Mouse (Mus musculus) stomach, postnatal 0 days (tissue): ENCODE measurements around the gene Hrh3.
A peak's percentile ranks its signal among the peaks of the same experiment; 100 is the strongest.

Experiments
- CTCF ChIP-seq: IDR thresholded peaks from 2 replicates; pipeline ENCODE4 v1.5.1; 2016; ENCODE audit warnings: antibody characterized with exemption, low read depth, mild to moderate bottlenecking, moderate library complexity
- EP300 ChIP-seq: optimal IDR thresholded peaks from 2 replicates; pipeline ENCODE3; 2016; ENCODE audit warnings: antibody characterized with exemption

GRCm38 (mm10) chr2:180098167-180098566 is 6.1 kb downstream of the Hrh3 start:
- TF ChIP-seq CTCF (peak; percentile 19; the same call in 1 of the 2 replicates), EP300 (no peak)
